ENCODE assay signal across 17 mouse cellular contexts in genomic region chr12:117028333-117028961, GRCm38 (mm10).
DNase-seq lines count a peak whose midpoint lies in the region; ATAC-seq lines count a peak whose summit lies in the region.
"Had no signal": no experiment of that assay in that cellular context is flagged by ENCODE, and none has a peak within 500 bp of the region (broad histone marks: within the 10 kb centered on the region; RNA-seq: fewer than 3 reads in every experiment).

No protein-coding gene starts in this region.

- H3K9me3 ChIP-seq in forebrain, embryonic 16.5 days (ENCODE audit: control insufficient read depth, low read length), result no peaks in the 10 kb centered on the region
- H3K9me3 ChIP-seq in neural tube, embryonic 13.5 days, result no peaks in the 10 kb centered on the region
- H3K9me3 ChIP-seq in heart, embryonic 10.5 days, result no peaks in the 10 kb centered on the region
- H3K9me3 ChIP-seq: embryonic facial prominence, embryonic 12.5 days; heart, embryonic 13.5 days; kidney, embryonic 15.5 days; limb, embryonic 12.5 days had no signal

- peak; percentile 32 for DNase-seq in brain, embryonic 18.5 days (ENCODE audit: low read depth, low spot score)
- DNase-seq in mesoderm, embryonic 11.5 days (ENCODE audit: low read depth, low spot score), result peak; percentile 37
- DNase-seq in heart, postnatal 25 days (ENCODE audit: low spot score), result no peak
- DNase-seq in left cerebral cortex, postnatal 36 days (ENCODE audit: low spot score in 2 of 2), result no peak
- DNase-seq in heart, embryonic 10.5 days (ENCODE audit: low spot score), result no peak
- DNase-seq: cerebellum, adult 9-10 months; gastrocnemius, postnatal 10 days; retina, postnatal 1 day; spleen, adult 18-20 months had no signal

- no peaks in the 10 kb centered on the region for H3K27me3 ChIP-seq in forebrain, embryonic 16.5 days (replicated peaks; ENCODE audit: control insufficient read depth, insufficient read depth, low read length)
- no peaks in the 10 kb centered on the region for H3K27me3 ChIP-seq in neural tube, embryonic 13.5 days
- 0 out of 2 replicates have a peak, but pooled peaks cover 3% of the 10 kb centered on the region for H3K27me3 ChIP-seq in heart, embryonic 10.5 days (ENCODE audit: insufficient read depth, poor library complexity, severe bottlenecking)
- H3K27me3 ChIP-seq: embryonic facial prominence, embryonic 12.5 days; heart, embryonic 13.5 days; kidney, embryonic 15.5 days; limb, embryonic 12.5 days had no signal

- no peak overlapping the region for H3K4me3 ChIP-seq in forebrain, embryonic 16.5 days (replicated peaks; ENCODE audit: low read length)
- H3K4me3 ChIP-seq in neural tube, embryonic 13.5 days, result no peak overlapping the region
- no peak overlapping the region for H3K4me3 ChIP-seq in heart, embryonic 10.5 days
- H3K4me3 ChIP-seq: embryonic facial prominence, embryonic 12.5 days; heart, embryonic 13.5 days; kidney, embryonic 15.5 days; limb, embryonic 12.5 days had no signal

- H3K4me1 ChIP-seq in forebrain, embryonic 16.5 days (replicated peaks; ENCODE audit: control insufficient read depth, insufficient read depth, low read length), result peaks cover 44% of the 10 kb centered on the region
- H3K4me1 ChIP-seq in neural tube, embryonic 13.5 days (replicated peaks), result peaks cover 17% of the 10 kb centered on the region
- no peaks in the 10 kb centered on the region for H3K4me1 ChIP-seq in heart, embryonic 10.5 days
- H3K4me1 ChIP-seq: embryonic facial prominence, embryonic 12.5 days; kidney, embryonic 15.5 days had no signal

- no peaks in the 10 kb centered on the region for H3K36me3 ChIP-seq in forebrain, embryonic 16.5 days (ENCODE audit: control insufficient read depth, insufficient read depth)
- H3K36me3 ChIP-seq in neural tube, embryonic 13.5 days, result no peaks in the 10 kb centered on the region
- H3K36me3 ChIP-seq in heart, embryonic 10.5 days, result no peaks in the 10 kb centered on the region
- H3K36me3 ChIP-seq: embryonic facial prominence, embryonic 12.5 days; heart, embryonic 13.5 days; kidney, embryonic 15.5 days; limb, embryonic 12.5 days had no signal

- 0 out of 2 replicates have a peak overlapping the region, but pooled peaks have one; percentile 10 for H3K9ac ChIP-seq in forebrain, embryonic 16.5 days (replicated peaks; ENCODE audit: low read depth, low read length)
- H3K9ac ChIP-seq in neural tube, embryonic 13.5 days, result no peak overlapping the region
- H3K9ac ChIP-seq: embryonic facial prominence, embryonic 12.5 days; heart, embryonic 13.5 days; kidney, embryonic 15.5 days; limb, embryonic 12.5 days had no signal

- H3K4me2 ChIP-seq in forebrain, embryonic 16.5 days (ENCODE audit: low read length), result peak overlapping the region; percentile 21; the same call in 1 of the 2 replicates
- no peak overlapping the region for H3K4me2 ChIP-seq in neural tube, embryonic 13.5 days
- H3K4me2 ChIP-seq: embryonic facial prominence, embryonic 12.5 days; heart, embryonic 13.5 days; kidney, embryonic 15.5 days; limb, embryonic 12.5 days had no signal

- intact Hi-C loops in heart, postnatal 25 days (cut with DNase I), result no loop called here
- intact Hi-C loops in left cerebral cortex, postnatal 36 days (cut with DNase I), result no loop called here

- H3K27ac ChIP-seq in forebrain, embryonic 16.5 days (ENCODE audit: low read length), result peak overlapping the region; percentile 72
- H3K27ac ChIP-seq in neural tube, embryonic 13.5 days (replicated peaks), result 0 out of 2 replicates have a peak overlapping the region, but pooled peaks have one; percentile 24
- H3K27ac ChIP-seq in heart, embryonic 10.5 days, result no peak overlapping the region
- H3K27ac ChIP-seq: embryonic facial prominence, embryonic 12.5 days; heart, embryonic 13.5 days; kidney, embryonic 15.5 days; limb, embryonic 12.5 days; macrophage had no signal

- ATAC-seq in forebrain, embryonic 16.5 days, result peak; percentile 72
- ATAC-seq in neural tube, embryonic 13.5 days (ENCODE audit: low read depth), result peak; percentile 51; the same call in 1 of the 2 replicates
- ATAC-seq: activated CD4-positive, CD25-positive, alpha-beta regulatory T cell, adult 4 months had no signal

- 24% methylated on average over 5 of the region's 5 CpGs for WGBS in forebrain, embryonic 16.5 days
- WGBS in neural tube, embryonic 13.5 days, result 50% methylated on average over 5 of the region's 5 CpGs
- 80% methylated on average over 5 of the region's 5 CpGs for WGBS in heart, embryonic 10.5 days

Comparison
In these comparisons a context has a peak if more than half of its experiments do, and no peak if none do; other contexts are left out.
1. DNase-seq: peak in brain, embryonic 18.5 days (single experiment) and mesoderm, embryonic 11.5 days (single experiment); none in heart, postnatal 25 days (single experiment), left cerebral cortex, postnatal 36 days (0 of 2) and heart, embryonic 10.5 days (single experiment).